Mouse (Mus musculus): ENCODE results near the gene Ddx17. TPM values are rescaled to one million over a fixed set of nuclear protein-coding genes. Genes with fewer than 3 reads are reported as not detected.
A peak's percentile ranks its signal among the peaks of the same experiment; 100 is the strongest.

Gene Ddx17
- total and polyA plus RNA-seq, 2 experiments from 2014 or later = 35.1 to 302 TPM

DNA sequence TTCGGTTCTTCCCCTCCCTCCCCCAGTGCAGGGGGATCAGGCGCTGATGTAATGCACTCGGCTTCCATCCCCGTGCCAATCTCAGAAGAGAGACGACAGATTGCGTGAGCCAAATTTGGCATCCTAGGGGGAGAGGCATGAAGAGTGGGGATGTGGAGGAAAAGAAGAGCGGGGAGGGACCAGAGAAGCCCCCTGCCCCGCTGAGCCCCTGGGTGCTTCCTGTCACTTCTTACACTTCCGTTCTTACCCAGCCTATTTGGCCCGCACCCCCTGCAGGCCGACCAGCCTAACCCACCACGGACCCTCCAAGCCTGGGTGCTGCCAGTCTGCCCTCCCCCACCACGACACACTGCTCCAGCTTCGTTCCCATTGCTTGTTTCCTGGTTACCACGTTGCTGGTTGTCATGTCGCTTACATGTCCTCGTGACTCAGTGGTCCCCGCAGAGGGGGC, 43.6 kb downstream of the Ddx17 start:
- DNase-seq (ENCODE audit: low spot score) = no peak
- Histone ChIP-seq H3K4me3 (ENCODE audit: low read depth, low read length) (no peak overlapping the region), H3K9me3 (ENCODE audit: low read length) (no peaks in the 10 kb centered on the region), H3K9ac (replicated peaks; ENCODE audit: low read length, poor library complexity, severe bottlenecking) (no peak overlapping the region), H3K4me2 (ENCODE audit: low read depth, low read length, poor library complexity, severe bottlenecking) (peak overlapping the region; percentile 18; the same call in 1 of the 2 replicates), H3K27me3 (ENCODE audit: insufficient read depth, low read length) (peaks cover 51% of the 10 kb centered on the region), H3K27ac (ENCODE audit: low read depth, low read length) (no peak overlapping the region), H3K4me1 (ENCODE audit: insufficient read depth, low read length) (peaks cover 4% of the 10 kb centered on the region; the same call in 1 of the 2 replicates), H3K36me3 (ENCODE audit: insufficient read depth, low read length) (no peaks in the 10 kb centered on the region)
- ATAC-seq (ENCODE audit: low FRiP score) = no peak
- TF ChIP-seq CTCF (IDR thresholded peaks at IDR 0.05) = no peak
- 16% methylated on average over 18 of the region's 18 CpGs for WGBS

GRCm38 (mm10) chr15:79500110-79500509, 46.4 kb downstream of the Ddx17 start:
- no peak for DNase-seq (ENCODE audit: low spot score)
- Histone ChIP-seq H3K27me3 (ENCODE audit: insufficient read depth, low read length) (peaks cover 29% of the 10 kb centered on the region), H3K9ac (replicated peaks; ENCODE audit: low read length, poor library complexity, severe bottlenecking) (no peak overlapping the region), H3K36me3 (ENCODE audit: insufficient read depth, low read length) (no peaks in the 10 kb centered on the region), H3K4me3 (ENCODE audit: low read depth, low read length) (no peak overlapping the region), H3K4me1 (ENCODE audit: insufficient read depth, low read length) (peaks cover 1% of the 10 kb centered on the region; the same call in 1 of the 2 replicates), H3K27ac (ENCODE audit: low read depth, low read length) (no peak overlapping the region), H3K9me3 (ENCODE audit: low read length) (no peaks in the 10 kb centered on the region), H3K4me2 (ENCODE audit: low read depth, low read length, poor library complexity, severe bottlenecking) (no peak overlapping the region)
- TF ChIP-seq CTCF (IDR thresholded peaks at IDR 0.05) = no peak
- 65% methylated on average over 17 of the region's 17 CpGs for WGBS
- no peak for ATAC-seq (ENCODE audit: low FRiP score)

- no peak overlapping the region for H3K4me2 ChIP-seq (ENCODE audit: low read depth, low read length, poor library complexity, severe bottlenecking)
- DNase-seq (ENCODE audit: low spot score) (no peak), ATAC-seq (ENCODE audit: low FRiP score) (no peak)
- H3K4me1 ChIP-seq (ENCODE audit: insufficient read depth, low read length) = no peaks in the 10 kb centered on the region
- no peaks in the 10 kb centered on the region for H3K9me3 ChIP-seq (ENCODE audit: low read length)
- H3K27ac ChIP-seq (ENCODE audit: low read depth, low read length) = no peak overlapping the region
- H3K4me3 ChIP-seq (ENCODE audit: low read depth, low read length) = no peak overlapping the region
- 0 out of 2 replicates have a peak, but pooled peaks cover 5% of the 10 kb centered on the region for H3K27me3 ChIP-seq (ENCODE audit: insufficient read depth, low read length)
- WGBS = 47% methylated on average over 18 of the region's 18 CpGs
- no peak for TF ChIP-seq CTCF (IDR thresholded peaks at IDR 0.05)
- H3K36me3 ChIP-seq (ENCODE audit: insufficient read depth, low read length) = no peaks in the 10 kb centered on the region
- H3K9ac ChIP-seq (replicated peaks; ENCODE audit: low read length, poor library complexity, severe bottlenecking) = no peak overlapping the region
These were observed 53.0 kb downstream of the Ddx17 start for GRCm38 (mm10) chr15:79493527-79493926.

GRCm38 (mm10) chr15:79489463-79489862, 57.1 kb downstream of the Ddx17 start:
- no peaks in the 10 kb centered on the region for H3K4me1 ChIP-seq (ENCODE audit: insufficient read depth, low read length)
- no peaks in the 10 kb centered on the region for H3K36me3 ChIP-seq (ENCODE audit: insufficient read depth, low read length)
- DNase-seq (ENCODE audit: low spot score) = no peak
- H3K4me3 ChIP-seq (ENCODE audit: low read depth, low read length) = no peak overlapping the region
- ATAC-seq (ENCODE audit: low FRiP score) = no peak
- TF ChIP-seq CTCF (IDR thresholded peaks at IDR 0.05) = no peak
- H3K4me2 ChIP-seq (ENCODE audit: low read depth, low read length, poor library complexity, severe bottlenecking) = no peak overlapping the region
- no peak overlapping the region for H3K9ac ChIP-seq (replicated peaks; ENCODE audit: low read length, poor library complexity, severe bottlenecking)
- H3K27me3 ChIP-seq (ENCODE audit: insufficient read depth, low read length) = 0 out of 2 replicates have a peak, but pooled peaks cover 5% of the 10 kb centered on the region
- WGBS = 65% methylated on average over 11 of the region's 11 CpGs
- no peak overlapping the region for H3K27ac ChIP-seq (ENCODE audit: low read depth, low read length)
- no peaks in the 10 kb centered on the region for H3K9me3 ChIP-seq (ENCODE audit: low read length)

GRCm38 (mm10) chr15:79481181-79481688, 65.3 kb downstream of the Ddx17 start:
- 14% methylated on average over 15 of the region's 15 CpGs for WGBS

More at GRCm38 (mm10) chr15:79481181-79481688, 65.3 kb downstream of the Ddx17 start:
- Histone ChIP-seq H3K27ac (ENCODE audit: low read depth, low read length) (no peak overlapping the region), H3K9me3 (ENCODE audit: low read length) (no peaks in the 10 kb centered on the region), H3K4me2 (ENCODE audit: low read depth, low read length, poor library complexity, severe bottlenecking) (no peak overlapping the region; the same call in 1 of the 2 replicates), H3K27me3 (ENCODE audit: insufficient read depth, low read length) (no peaks in the 10 kb centered on the region), H3K36me3 (ENCODE audit: insufficient read depth, low read length) (no peaks in the 10 kb centered on the region), H3K9ac (replicated peaks; ENCODE audit: low read length, poor library complexity, severe bottlenecking) (no peak overlapping the region), H3K4me1 (ENCODE audit: insufficient read depth, low read length) (no peaks in the 10 kb centered on the region), H3K4me3 (ENCODE audit: low read depth, low read length) (no peak overlapping the region)
- DNase-seq (ENCODE audit: low spot score) (no peak), ATAC-seq (ENCODE audit: low FRiP score) (no peak)
- no peak for TF ChIP-seq CTCF (IDR thresholded peaks at IDR 0.05)

Small RNA genes within 50 kb of the gene (microRNA-seq; reads per million reads assigned to microRNA genes)
- gene Gm27903 (ENCODE audit: borderline number of aligned reads) = not detected

Other genes with a start within 250 kb of the Ddx17 start
- gene Pla2g6, start 218.4 kb downstream of the Ddx17 start, total RNA-seq (2014; rRNA removed) = 26.8 and 35.3 TPM in 2 replicates
- gene Pla2g6, start 218.4 kb downstream of the Ddx17 start, polyA plus RNA-seq (2015; fragmentation: Nextera tagmentation; extraction: Ambion mirVana) = 14.5 and 17.6 TPM in 2 replicates
- gene Maff, start 200.1 kb downstream of the Ddx17 start, total RNA-seq (2014; rRNA removed) = 4.0 and 5.4 TPM in 2 replicates
- gene Maff, start 200.1 kb downstream of the Ddx17 start, polyA plus RNA-seq (2015; fragmentation: Nextera tagmentation; extraction: Ambion mirVana) = 0.93 and 1.2 TPM in 2 replicates
- 54.9 and 75.7 TPM in 2 replicates for gene Tmem184b, start 143.2 kb downstream of the Ddx17 start, total RNA-seq (2014; rRNA removed)
- 30.1 and 33.3 TPM in 2 replicates for gene Tmem184b, start 143.2 kb downstream of the Ddx17 start, polyA plus RNA-seq (2015; fragmentation: Nextera tagmentation; extraction: Ambion mirVana)
- 378 and 384 TPM in 2 replicates for gene Csnk1e, start 91.2 kb downstream of the Ddx17 start, total RNA-seq (2014; rRNA removed)
- 153 and 195 TPM in 2 replicates for gene Csnk1e, start 91.2 kb downstream of the Ddx17 start, polyA plus RNA-seq (2015; fragmentation: Nextera tagmentation; extraction: Ambion mirVana)
- 1.7 and 2.2 TPM in 2 replicates for gene Kcnj4, start 41.5 kb downstream of the Ddx17 start, total RNA-seq (2014; rRNA removed)
- 0.11 and 0.15 TPM in 2 replicates for gene Kcnj4, start 41.5 kb downstream of the Ddx17 start, polyA plus RNA-seq (2015; fragmentation: Nextera tagmentation; extraction: Ambion mirVana)
- 6.0 and 7.3 TPM in 2 replicates for gene Kdelr3, start 30.3 kb downstream of the Ddx17 start, total RNA-seq (2014; rRNA removed)
- 5.8 and 7.7 TPM in 2 replicates for gene Kdelr3, start 30.3 kb downstream of the Ddx17 start, polyA plus RNA-seq (2015; fragmentation: Nextera tagmentation; extraction: Ambion mirVana)
- 0.90 and 1.1 TPM in 2 replicates for gene Dmc1, start 58.4 kb upstream of the Ddx17 start, total RNA-seq (2014; rRNA removed)
- gene Dmc1, start 58.4 kb upstream of the Ddx17 start, polyA plus RNA-seq (2015; fragmentation: Nextera tagmentation; extraction: Ambion mirVana) = 0.93 and 1.1 TPM in 2 replicates
- 12.1 and 18.1 TPM in 2 replicates for gene Fam227a, start 112.2 kb upstream of the Ddx17 start, total RNA-seq (2014; rRNA removed)
- 2.2 and 2.8 TPM in 2 replicates for gene Fam227a, start 112.2 kb upstream of the Ddx17 start, polyA plus RNA-seq (2015; fragmentation: Nextera tagmentation; extraction: Ambion mirVana)
- 56.9 and 72.5 TPM in 2 replicates for gene Cby1, start 112.5 kb upstream of the Ddx17 start, total RNA-seq (2014; rRNA removed)
- gene Cby1, start 112.5 kb upstream of the Ddx17 start, polyA plus RNA-seq (2015; fragmentation: Nextera tagmentation; extraction: Ambion mirVana) = 99.2 and 101 TPM in 2 replicates
- 161 and 180 TPM in 2 replicates for gene Tomm22, start 124.1 kb upstream of the Ddx17 start, total RNA-seq (2014; rRNA removed)
- gene Tomm22, start 124.1 kb upstream of the Ddx17 start, polyA plus RNA-seq (2015; fragmentation: Nextera tagmentation; extraction: Ambion mirVana) = 229 and 230 TPM in 2 replicates
- 58.7 and 59.6 TPM in 2 replicates for gene Josd1, start 141.2 kb upstream of the Ddx17 start, total RNA-seq (2014; rRNA removed)
- 16.8 and 17.7 TPM in 2 replicates for gene Josd1, start 141.2 kb upstream of the Ddx17 start, polyA plus RNA-seq (2015; fragmentation: Nextera tagmentation; extraction: Ambion mirVana)
- 76.1 and 99.3 TPM in 2 replicates for gene Gtpbp1, start 144.1 kb upstream of the Ddx17 start, total RNA-seq (2014; rRNA removed)
- gene Gtpbp1, start 144.1 kb upstream of the Ddx17 start, polyA plus RNA-seq (2015; fragmentation: Nextera tagmentation; extraction: Ambion mirVana) = 40.0 and 41.6 TPM in 2 replicates
- gene Sun2, start 195.8 kb upstream of the Ddx17 start, total RNA-seq (2014; rRNA removed) = 32.3 and 33.7 TPM in 2 replicates
- 2.8 and 3.1 TPM in 2 replicates for gene Sun2, start 195.8 kb upstream of the Ddx17 start, polyA plus RNA-seq (2015; fragmentation: Nextera tagmentation; extraction: Ambion mirVana)
- gene Dnal4, start 231.1 kb upstream of the Ddx17 start, total RNA-seq (2014; rRNA removed) = 40.8 and 44.0 TPM in 2 replicates
- 55.9 and 59.7 TPM in 2 replicates for gene Dnal4, start 231.1 kb upstream of the Ddx17 start, polyA plus RNA-seq (2015; fragmentation: Nextera tagmentation; extraction: Ambion mirVana)

Data from midbrain, postnatal 0 days (tissue).